Mouse (Mus musculus): Measurements from ENCODE around the gene Gpatch3. TPM values are rescaled to one million over a fixed set of nuclear protein-coding genes. Genes with fewer than 3 reads are reported as not detected.

Gpatch3 gene
- polyA plus RNA-seq, 1 experiment from 2014 or later, result 5.5 TPM

GRCm38 (mm10) chr4:133599571-133600073 is 25.1 kb downstream of the Gpatch3 start:
- WGBS, result under 1% methylated on average over 48 of the region's 50 CpGs
- Histone ChIP-seq H3K9me3 (ENCODE audit: control insufficient read depth, low read length) (no peaks in the 10 kb centered on the region), H3K4me1 (ENCODE audit: control insufficient read depth, insufficient read depth, low read length) (peaks cover 20% of the 10 kb centered on the region), H3K27ac (ENCODE audit: low read length) (peak overlapping the region; percentile 98), H3K27me3 (replicated peaks; ENCODE audit: control insufficient read depth, insufficient read depth, low read length) (peaks cover 5% of the 10 kb centered on the region; the same call in 1 of the 2 replicates), H3K4me3 (ENCODE audit: low read length) (peak overlapping the region; percentile 52), H3K9ac (ENCODE audit: low read depth, low read length) (peak overlapping the region; percentile 69), H3K4me2 (ENCODE audit: low read depth, low read length) (peak overlapping the region; percentile 89), H3K36me3 (ENCODE audit: control insufficient read depth, insufficient read depth, low read length) (no peaks in the 10 kb centered on the region)
- peak; percentile 93 for ATAC-seq

DNA sequence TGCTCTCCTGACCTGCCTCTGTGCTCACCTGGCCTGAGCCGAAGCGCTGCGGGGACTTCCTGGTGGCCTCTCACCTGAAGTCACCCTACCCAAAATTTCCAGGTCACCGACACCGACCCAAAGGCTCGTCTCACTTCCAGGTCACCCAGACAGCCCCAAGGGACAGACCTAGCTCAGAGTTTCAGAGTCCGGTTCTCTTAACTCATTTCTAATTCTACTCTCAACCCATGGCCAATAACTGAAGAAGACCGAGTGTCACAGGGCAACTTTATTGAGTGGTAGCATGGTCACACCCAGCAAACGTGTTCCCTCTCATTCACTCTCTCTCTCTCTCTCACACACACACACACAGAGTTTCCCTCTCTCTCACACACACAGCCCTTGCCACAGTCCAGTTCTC is 25.8 kb downstream of the Gpatch3 start:
- WGBS, result 5% methylated on average over 9 of the region's 9 CpGs
- peak overlapping the region; percentile 52 for H3K4me3 ChIP-seq (ENCODE audit: low read length)
- peak overlapping the region; percentile 89 for H3K4me2 ChIP-seq (ENCODE audit: low read depth, low read length)
- peaks cover 24% of the 10 kb centered on the region for H3K4me1 ChIP-seq (ENCODE audit: control insufficient read depth, insufficient read depth, low read length)
- H3K9me3 ChIP-seq (ENCODE audit: control insufficient read depth, low read length), result no peaks in the 10 kb centered on the region
- ATAC-seq, result no peak
- peak overlapping the region; percentile 69 for H3K9ac ChIP-seq (ENCODE audit: low read depth, low read length)
- no peaks in the 10 kb centered on the region for H3K36me3 ChIP-seq (ENCODE audit: control insufficient read depth, insufficient read depth, low read length)
- peaks cover 5% of the 10 kb centered on the region; the same call in 1 of the 2 replicates for H3K27me3 ChIP-seq (replicated peaks; ENCODE audit: control insufficient read depth, insufficient read depth, low read length)
- peak overlapping the region; percentile 98 for H3K27ac ChIP-seq (ENCODE audit: low read length)

- Histone ChIP-seq H3K4me1 (ENCODE audit: control insufficient read depth, insufficient read depth, low read length) (peaks cover 28% of the 10 kb centered on the region), H3K27ac (ENCODE audit: low read length) (peak within 1 kb of the TSS; percentile 51), H3K9ac (ENCODE audit: low read depth, low read length) (peak within 1 kb of the TSS; percentile 64), H3K36me3 (ENCODE audit: control insufficient read depth, insufficient read depth, low read length) (no peaks in the 10 kb centered on the region), H3K27me3 (replicated peaks; ENCODE audit: control insufficient read depth, insufficient read depth, low read length) (peaks cover 5% of the 10 kb centered on the region; the same call in 1 of the 2 replicates), H3K4me3 (ENCODE audit: low read length) (peak within 1 kb of the TSS; percentile 48), H3K9me3 (ENCODE audit: control insufficient read depth, low read length) (no peaks in the 10 kb centered on the region), H3K4me2 (ENCODE audit: low read depth, low read length) (peak within 1 kb of the TSS; percentile 48)
- 2% methylated on average over 16 of the region's 16 CpGs for WGBS
- ATAC-seq, result peak; percentile 63
Observed at GRCm38 (mm10) chr4:133601721-133602218, 27.2 kb downstream of the Gpatch3 start, which contains the start of gene Sfn. Gene Sfn (minus strand): TSS chr4:133602168.

DNA sequence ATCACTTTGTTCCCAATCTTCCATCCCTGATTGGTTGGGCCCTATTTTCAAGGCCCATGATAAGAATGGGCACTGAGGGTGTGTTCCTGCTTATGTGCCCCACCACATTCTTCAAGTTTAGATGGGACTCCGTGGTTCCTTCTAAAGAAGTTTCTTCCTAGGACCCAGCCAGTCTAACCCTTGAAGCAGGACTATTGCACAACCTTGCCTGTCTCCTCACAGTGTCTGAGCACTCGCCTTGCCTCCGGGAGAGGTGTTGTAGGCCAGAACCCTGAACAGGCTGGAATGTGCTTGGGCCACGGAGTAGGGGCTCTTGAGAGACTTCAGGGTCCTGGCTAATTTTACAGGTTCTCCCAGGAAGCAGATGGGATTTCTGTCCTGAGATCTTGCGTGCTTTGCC is 28.5 kb downstream of the Gpatch3 start:
- Histone ChIP-seq H3K4me2 (ENCODE audit: low read depth, low read length) (no peak overlapping the region), H3K4me3 (ENCODE audit: low read length) (no peak overlapping the region), H3K36me3 (ENCODE audit: control insufficient read depth, insufficient read depth, low read length) (no peaks in the 10 kb centered on the region; the same call in 1 of the 2 replicates), H3K9ac (ENCODE audit: low read depth, low read length) (no peak overlapping the region), H3K27ac (ENCODE audit: low read length) (no peak overlapping the region), H3K4me1 (ENCODE audit: control insufficient read depth, insufficient read depth, low read length) (peaks cover 36% of the 10 kb centered on the region), H3K27me3 (replicated peaks; ENCODE audit: control insufficient read depth, insufficient read depth, low read length) (peaks cover 5% of the 10 kb centered on the region; the same call in 1 of the 2 replicates), H3K9me3 (ENCODE audit: control insufficient read depth, low read length) (no peaks in the 10 kb centered on the region)
- 92% methylated on average over 5 of the region's 5 CpGs for WGBS
- no peak for ATAC-seq

DNA sequence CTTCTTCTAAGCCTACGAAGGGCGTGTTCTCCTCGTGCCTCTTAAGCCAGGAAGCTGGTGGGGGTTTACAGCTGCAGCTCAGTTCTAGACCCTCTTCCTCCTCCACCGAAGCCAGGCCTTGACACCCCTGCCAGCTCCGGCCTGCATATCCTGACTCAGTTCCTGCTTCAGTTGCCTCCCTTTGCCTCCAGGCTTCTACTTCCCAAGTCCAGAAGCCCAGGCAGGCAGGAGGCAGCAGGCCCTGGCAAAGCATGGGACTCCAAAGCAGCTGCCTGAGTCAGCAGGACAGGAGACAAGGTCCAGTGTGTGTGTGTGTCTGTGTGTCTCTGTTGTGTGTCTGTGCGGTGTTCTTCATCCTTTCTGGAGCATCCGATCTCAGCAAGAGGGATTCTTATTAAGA is 29.6 kb downstream of the Gpatch3 start:
- Histone ChIP-seq H3K36me3 (ENCODE audit: control insufficient read depth, insufficient read depth, low read length) (no peaks in the 10 kb centered on the region; the same call in 1 of the 2 replicates), H3K4me2 (ENCODE audit: low read depth, low read length) (no peak overlapping the region), H3K4me1 (ENCODE audit: control insufficient read depth, insufficient read depth, low read length) (peaks cover 32% of the 10 kb centered on the region), H3K27me3 (replicated peaks; ENCODE audit: control insufficient read depth, insufficient read depth, low read length) (peaks cover 5% of the 10 kb centered on the region; the same call in 1 of the 2 replicates), H3K4me3 (ENCODE audit: low read length) (no peak overlapping the region), H3K9ac (ENCODE audit: low read depth, low read length) (no peak overlapping the region), H3K27ac (ENCODE audit: low read length) (no peak overlapping the region), H3K9me3 (ENCODE audit: control insufficient read depth, low read length) (no peaks in the 10 kb centered on the region)
- 81% methylated on average over 7 of the region's 7 CpGs for WGBS
- ATAC-seq, result no peak

- H3K4me2 ChIP-seq (ENCODE audit: low read depth, low read length), result no peak overlapping the region
- no peaks in the 10 kb centered on the region for H3K9me3 ChIP-seq (ENCODE audit: control insufficient read depth, low read length)
- no peak overlapping the region for H3K4me3 ChIP-seq (ENCODE audit: low read length)
- peaks cover 5% of the 10 kb centered on the region; the same call in 1 of the 2 replicates for H3K27me3 ChIP-seq (replicated peaks; ENCODE audit: control insufficient read depth, insufficient read depth, low read length)
- no peak for ATAC-seq
- no peak overlapping the region for H3K27ac ChIP-seq (ENCODE audit: low read length)
- peaks cover 29% of the 10 kb centered on the region for H3K4me1 ChIP-seq (ENCODE audit: control insufficient read depth, insufficient read depth, low read length)
- H3K36me3 ChIP-seq (ENCODE audit: control insufficient read depth, insufficient read depth, low read length), result no peaks in the 10 kb centered on the region; the same call in 1 of the 2 replicates
- 72% methylated on average over 6 of the region's 6 CpGs for WGBS
- no peak overlapping the region for H3K9ac ChIP-seq (ENCODE audit: low read depth, low read length)
Observed at GRCm38 (mm10) chr4:133604856-133605255, 30.3 kb downstream of the Gpatch3 start.

GRCm38 (mm10) chr4:133605330-133605729 is 30.8 kb downstream of the Gpatch3 start:
- Histone ChIP-seq H3K9ac (ENCODE audit: low read depth, low read length) (0 out of 2 replicates have a peak overlapping the region, but pooled peaks have one; percentile 1), H3K4me3 (ENCODE audit: low read length) (no peak overlapping the region), H3K9me3 (ENCODE audit: control insufficient read depth, low read length) (no peaks in the 10 kb centered on the region), H3K27ac (ENCODE audit: low read length) (no peak overlapping the region), H3K4me2 (ENCODE audit: low read depth, low read length) (no peak overlapping the region), H3K36me3 (ENCODE audit: control insufficient read depth, insufficient read depth, low read length) (no peaks in the 10 kb centered on the region; the same call in 1 of the 2 replicates), H3K4me1 (ENCODE audit: control insufficient read depth, insufficient read depth, low read length) (peaks cover 27% of the 10 kb centered on the region), H3K27me3 (replicated peaks; ENCODE audit: control insufficient read depth, insufficient read depth, low read length) (peaks cover 5% of the 10 kb centered on the region; the same call in 1 of the 2 replicates)
- WGBS, result 49% methylated on average over 9 of the region's 9 CpGs
- ATAC-seq, result no peak

- Histone ChIP-seq H3K36me3 (ENCODE audit: control insufficient read depth, insufficient read depth, low read length) (peaks cover 4% of the 10 kb centered on the region), H3K27me3 (replicated peaks; ENCODE audit: control insufficient read depth, insufficient read depth, low read length) (peaks cover 4% of the 10 kb centered on the region; the same call in 1 of the 2 replicates), H3K4me1 (ENCODE audit: control insufficient read depth, insufficient read depth, low read length) (peaks cover 22% of the 10 kb centered on the region), H3K9me3 (ENCODE audit: control insufficient read depth, low read length) (no peaks in the 10 kb centered on the region), H3K4me2 (ENCODE audit: low read depth, low read length) (no peak overlapping the region), H3K4me3 (ENCODE audit: low read length) (no peak overlapping the region), H3K9ac (ENCODE audit: low read depth, low read length) (0 out of 2 replicates have a peak overlapping the region, but pooled peaks have one; percentile 10), H3K27ac (ENCODE audit: low read length) (no peak overlapping the region)
- 59% methylated on average over 10 of the region's 10 CpGs for WGBS
- ATAC-seq, result peak; percentile 54
Observed at GRCm38 (mm10) chr4:133607284-133607683, 32.7 kb downstream of the Gpatch3 start.

GRCm38 (mm10) chr4:133609719-133610118 is 35.2 kb downstream of the Gpatch3 start:
- H3K9me3 ChIP-seq (ENCODE audit: control insufficient read depth, low read length), result 0 out of 2 replicates have a peak, but pooled peaks cover 3% of the 10 kb centered on the region
- H3K4me1 ChIP-seq (ENCODE audit: control insufficient read depth, insufficient read depth, low read length), result peaks cover 20% of the 10 kb centered on the region
- H3K4me3 ChIP-seq (ENCODE audit: low read length), result no peak overlapping the region
- peak; percentile 60 for ATAC-seq
- no peak overlapping the region for H3K4me2 ChIP-seq (ENCODE audit: low read depth, low read length)
- WGBS, result 15% methylated on average over 6 of the region's 6 CpGs
- peaks cover 12% of the 10 kb centered on the region for H3K36me3 ChIP-seq (ENCODE audit: control insufficient read depth, insufficient read depth, low read length)
- no peaks in the 10 kb centered on the region for H3K27me3 ChIP-seq (replicated peaks; ENCODE audit: control insufficient read depth, insufficient read depth, low read length)
- H3K9ac ChIP-seq (ENCODE audit: low read depth, low read length), result no peak overlapping the region
- H3K27ac ChIP-seq (ENCODE audit: low read length), result no peak overlapping the region

Data from intestine, embryonic 16.5 days (tissue).